Mouse (Mus musculus) myocyte (in vitro differentiated cells): Measurements from ENCODE around the gene Actn2. TPM values are rescaled to one million over a fixed set of nuclear protein-coding genes. Genes with fewer than 3 reads are reported as not detected.

Experiments used
- H3K27me3 ChIP-seq: one replicate; pipeline ENCODE4 v1.6.1; 2011; ENCODE audit not compliant: control insufficient read depth, insufficient read depth, insufficient read length
- H3K36me3 ChIP-seq: one replicate; pipeline ENCODE4 v1.6.1; 2011; ENCODE audit not compliant: control insufficient read depth, insufficient read depth
- H3K4me2 ChIP-seq: one replicate; pipeline ENCODE4 v1.6.1; 2011; ENCODE audit warnings: low read depth, control low read depth
- H3K4me3 ChIP-seq: one replicate; pipeline ENCODE4 v1.5.1; 2011; ENCODE audit warnings: mild to moderate bottlenecking, control low read depth, moderate library complexity
- H3K79me2 ChIP-seq: one replicate; pipeline ENCODE4 v1.6.1; 2011; ENCODE audit not compliant: control insufficient read depth, insufficient read depth
- H3ac ChIP-seq: one replicate; pipeline ENCODE4 v1.6.1; 2011; ENCODE audit not compliant: control insufficient read depth, insufficient read length
- CEBPB ChIP-seq: IDR thresholded peaks from 2 replicates; pipeline ENCODE4 v1.6.1; 2011; ENCODE audit warnings: mild to moderate bottlenecking, moderate library complexity; ENCODE audit not compliant: poor library complexity, insufficient read depth, severe bottlenecking
- E2F4 ChIP-seq: IDR thresholded peaks from one replicate; pipeline ENCODE4 v1.6.1; 2011; ENCODE audit warnings: mild to moderate bottlenecking, control low read depth, moderate library complexity; ENCODE audit not compliant: insufficient read depth
- MAX ChIP-seq: IDR thresholded peaks from one replicate; pipeline ENCODE4 v1.6.1; 2011; ENCODE audit warnings: low read depth, mild to moderate bottlenecking, control low read depth
- MYOD1 ChIP-seq, 3 experiments: IDR thresholded peaks; one replicate each; pipeline ENCODE4 v1.6.1; 2011; ENCODE audit warnings: control low read depth in 2 of 3, low read depth in 2 of 3, mild to moderate bottlenecking in 2 of 3, moderate library complexity in 1 of 3; ENCODE audit not compliant: insufficient read length in 2 of 3, control insufficient read depth in 1 of 3
- MYOG ChIP-seq, 3 experiments: IDR thresholded peaks; one replicate each; pipeline ENCODE4 v1.6.1; 2011; ENCODE audit warnings: control low read depth in 2 of 3, low read depth in 2 of 3, mild to moderate bottlenecking in 2 of 3; ENCODE audit not compliant: insufficient read length in 2 of 3, control insufficient read depth in 1 of 3, insufficient read depth in 1 of 3
- POLR2A ChIP-seq: IDR thresholded peaks from one replicate; pipeline ENCODE4 v1.6.1; 2011; ENCODE audit warnings: low read depth, mild to moderate bottlenecking, control low read depth, moderate library complexity; ENCODE audit not compliant: insufficient read length
- POLR2AphosphoS2 ChIP-seq: IDR thresholded peaks from one replicate; pipeline ENCODE4 v1.6.1; 2011; ENCODE audit warnings: low read depth, control low read depth; ENCODE audit not compliant: insufficient read length
- REST ChIP-seq: IDR thresholded peaks from one replicate; pipeline ENCODE4 v1.6.1; 2011; ENCODE audit warnings: mild to moderate bottlenecking, control low read depth, moderate library complexity; ENCODE audit not compliant: insufficient read depth, insufficient read length
- SRF ChIP-seq: IDR thresholded peaks from one replicate; pipeline ENCODE4 v1.6.1; 2011; ENCODE audit warnings: low read depth; ENCODE audit not compliant: control insufficient read depth, insufficient read length
- TCF12 ChIP-seq: IDR thresholded peaks from one replicate; pipeline ENCODE4 v1.6.1; 2011; ENCODE audit warnings: mild to moderate bottlenecking, control low read depth; ENCODE audit not compliant: poor library complexity, insufficient read depth, severe bottlenecking
- TCF3 ChIP-seq: IDR thresholded peaks from one replicate; pipeline ENCODE4 v1.6.1; 2011; ENCODE audit warnings: low read depth, control low read depth; ENCODE audit not compliant: insufficient read length
- USF1 ChIP-seq: IDR thresholded peaks from one replicate; pipeline ENCODE4 v1.6.1; 2011; ENCODE audit warnings: low read depth, mild to moderate bottlenecking, control low read depth, moderate library complexity
- polyA plus RNA-seq: library from polyadenylated mRNA; unstranded; fragments of >200 nt; fragmentation: generic; extraction: Trizol; gene quantifications from one replicate; pipeline ENCODE4 v1.2.1, GENCODE M21; 2012; ENCODE audit warnings: missing spikeins

The Actn2 gene
- polyA plus RNA-seq, 1 experiment = 147 TPM

DNA sequence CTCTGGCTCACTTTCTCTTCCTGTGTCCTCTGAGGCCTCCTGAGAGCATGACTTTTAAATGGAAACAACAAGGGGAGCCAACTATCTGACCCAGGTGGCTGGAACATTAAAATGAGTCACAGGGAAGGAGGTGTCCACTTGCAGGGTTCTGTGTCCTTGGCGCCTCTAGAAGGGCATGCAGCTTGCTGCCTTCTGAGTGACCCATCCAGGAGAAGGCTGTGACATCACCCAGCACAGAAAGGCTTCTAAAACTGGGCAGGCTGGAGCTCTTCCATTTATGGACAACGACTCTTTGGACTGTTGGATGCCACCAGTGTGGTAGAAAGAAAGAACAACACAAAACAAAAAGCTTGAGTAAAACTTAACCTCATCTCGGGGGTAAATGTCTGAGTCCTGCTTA, 56.7 kb downstream of the Actn2 start:
- no peak overlapping the region for H3ac ChIP-seq
- no peak overlapping the region for H3K4me3 ChIP-seq
- TF ChIP-seq MYOG (IDR thresholded peaks at IDR 0.05; ENCODE audit: control insufficient read depth in 1 of 3, insufficient read depth in 1 of 3, insufficient read length in 2 of 3, low read depth in 2 of 3) (no peak), POLR2A (no peak), E2F4 (no peak)
- no peaks in the 10 kb centered on the region for H3K27me3 ChIP-seq
- no peak overlapping the region for H3K4me2 ChIP-seq
- no peaks in the 10 kb centered on the region for H3K36me3 ChIP-seq
- H3K79me2 ChIP-seq = no peaks in the 10 kb centered on the region

DNA sequence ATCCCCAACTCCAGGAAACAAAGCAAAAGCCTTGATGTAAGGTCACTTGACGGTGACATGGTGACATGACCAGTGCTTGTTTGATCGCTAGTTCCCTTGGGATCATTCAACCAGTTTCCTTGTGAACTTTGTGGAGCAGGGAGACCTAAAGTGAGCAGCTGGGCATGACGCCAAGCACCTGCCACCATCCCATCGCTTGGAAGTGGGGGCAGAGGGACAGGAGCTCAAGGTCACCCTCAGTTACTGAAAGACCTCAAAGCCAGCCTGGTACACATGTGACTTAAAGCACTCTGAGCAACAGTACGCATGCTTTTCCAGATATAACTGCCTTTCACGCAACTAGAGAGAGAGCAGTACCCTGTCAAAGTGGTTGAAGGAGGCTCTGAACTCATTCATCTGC, 65.8 kb downstream of the Actn2 start:
- H3ac ChIP-seq = no peak overlapping the region
- H3K27me3 ChIP-seq = peaks cover 5% of the 10 kb centered on the region
- H3K4me2 ChIP-seq = no peak overlapping the region
- no peaks in the 10 kb centered on the region for H3K36me3 ChIP-seq
- TF ChIP-seq USF1 (no peak), MYOG (IDR thresholded peaks at IDR 0.05; ENCODE audit: control insufficient read depth in 1 of 3, insufficient read depth in 1 of 3, insufficient read length in 2 of 3, low read depth in 2 of 3) (no peak), REST (no peak), MYOD1 (IDR thresholded peaks at IDR 0.05; ENCODE audit: control insufficient read depth in 1 of 3, insufficient read length in 2 of 3, low read depth in 2 of 3) (peak in 1 of 3 experiments; percentile 22), TCF3 (no peak), TCF12 (no peak), POLR2A (no peak), POLR2AphosphoS2 (no peak), MAX (no peak)
- H3K79me2 ChIP-seq = no peaks in the 10 kb centered on the region
- no peak overlapping the region for H3K4me3 ChIP-seq

DNA sequence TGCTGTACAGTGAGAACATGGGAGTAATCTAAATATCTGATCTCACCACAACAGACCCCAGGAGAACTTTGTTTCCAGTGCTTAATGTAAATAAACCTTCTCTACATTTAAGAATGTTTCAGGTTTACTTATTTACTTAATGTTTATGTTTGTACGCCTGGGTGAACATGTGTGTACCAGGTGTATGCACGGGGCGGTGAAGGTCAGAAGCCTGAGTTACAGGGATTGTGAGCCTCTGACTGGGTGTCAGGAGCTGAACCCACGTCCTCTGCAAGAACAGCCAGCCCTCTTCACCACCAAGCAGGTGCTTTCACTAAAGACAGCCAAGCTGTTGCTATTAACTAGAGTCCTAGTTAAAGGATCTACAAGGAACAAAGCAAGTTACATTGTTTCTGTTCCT, 66.3 kb downstream of the Actn2 start:
- no peak overlapping the region for H3K4me2 ChIP-seq
- peaks cover 5% of the 10 kb centered on the region for H3K27me3 ChIP-seq
- H3K79me2 ChIP-seq = no peaks in the 10 kb centered on the region
- TF ChIP-seq POLR2A = no peak
- no peak for TF ChIP-seq E2F4
- TF ChIP-seq USF1 = no peak
- no peak for TF ChIP-seq TCF12
- TF ChIP-seq MYOG (IDR thresholded peaks at IDR 0.05; ENCODE audit: control insufficient read depth in 1 of 3, insufficient read depth in 1 of 3, insufficient read length in 2 of 3, low read depth in 2 of 3) = no peak
- no peak for TF ChIP-seq CEBPB
- TF ChIP-seq POLR2AphosphoS2 = no peak
- no peak for TF ChIP-seq MYOD1 (IDR thresholded peaks at IDR 0.05; ENCODE audit: control insufficient read depth in 1 of 3, insufficient read length in 2 of 3, low read depth in 2 of 3)
- TF ChIP-seq SRF = no peak
- TF ChIP-seq REST = no peak
- no peak for TF ChIP-seq MAX
- no peak for TF ChIP-seq TCF3
- no peak overlapping the region for H3ac ChIP-seq
- H3K36me3 ChIP-seq = no peaks in the 10 kb centered on the region
- no peak overlapping the region for H3K4me3 ChIP-seq

DNA sequence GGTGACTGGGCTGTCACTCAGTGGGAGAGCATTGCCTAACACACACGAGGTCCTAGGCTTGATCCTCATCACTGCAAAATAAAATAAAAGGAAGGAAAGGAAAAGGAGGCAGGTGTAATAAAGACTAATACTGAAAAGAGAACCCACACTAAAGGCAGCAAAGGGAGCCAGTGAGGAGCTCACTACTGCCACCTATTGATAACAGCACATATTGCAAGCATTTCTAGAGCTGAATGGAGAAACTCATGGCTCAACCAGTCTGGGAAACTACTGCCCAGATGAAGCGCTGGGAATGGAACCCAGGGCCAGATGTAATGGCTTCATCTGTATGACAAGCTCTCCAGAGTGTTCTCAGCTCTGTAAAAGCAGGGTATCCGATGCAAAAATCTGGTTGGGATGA, 67.6 kb downstream of the Actn2 start:
- no peaks in the 10 kb centered on the region for H3K36me3 ChIP-seq
- no peaks in the 10 kb centered on the region for H3K79me2 ChIP-seq
- no peak overlapping the region for H3K4me2 ChIP-seq
- no peak overlapping the region for H3ac ChIP-seq
- H3K27me3 ChIP-seq = peaks cover 5% of the 10 kb centered on the region
- H3K4me3 ChIP-seq = no peak overlapping the region
- TF ChIP-seq CEBPB (no peak), POLR2AphosphoS2 (no peak), USF1 (no peak), SRF (no peak), MYOG (IDR thresholded peaks at IDR 0.05; ENCODE audit: control insufficient read depth in 1 of 3, insufficient read depth in 1 of 3, insufficient read length in 2 of 3, low read depth in 2 of 3) (no peak), MAX (no peak), TCF12 (no peak), E2F4 (no peak)

DNA sequence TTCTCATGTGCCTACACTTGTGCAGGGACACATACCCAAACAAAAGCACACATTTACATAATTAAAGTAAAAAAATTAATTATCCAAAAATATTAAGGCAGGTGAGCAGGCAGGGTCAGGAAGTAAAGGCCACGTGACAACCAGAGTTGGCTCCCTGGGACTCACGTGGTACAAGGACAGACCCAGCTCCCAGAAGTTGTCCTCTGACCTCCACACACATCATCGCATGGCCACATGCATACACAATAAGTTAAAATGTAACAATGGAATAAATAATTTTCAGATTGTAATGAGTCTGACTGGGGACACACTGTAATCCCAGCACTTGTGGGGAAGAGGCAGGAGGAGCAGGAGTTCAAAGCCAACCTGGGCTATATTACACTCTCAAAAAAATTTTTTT, 72.6 kb downstream of the Actn2 start:
- H3K4me3 ChIP-seq = no peak overlapping the region
- H3K36me3 ChIP-seq = no peaks in the 10 kb centered on the region
- no peak overlapping the region for H3K4me2 ChIP-seq
- no peak for TF ChIP-seq POLR2AphosphoS2
- TF ChIP-seq MYOG (IDR thresholded peaks at IDR 0.05; ENCODE audit: control insufficient read depth in 1 of 3, insufficient read depth in 1 of 3, insufficient read length in 2 of 3, low read depth in 2 of 3) = no peak
- no peak for TF ChIP-seq REST
- no peak for TF ChIP-seq MYOD1 (IDR thresholded peaks at IDR 0.05; ENCODE audit: control insufficient read depth in 1 of 3, insufficient read length in 2 of 3, low read depth in 2 of 3)
- no peak for TF ChIP-seq USF1
- TF ChIP-seq MAX = no peak
- no peak for TF ChIP-seq CEBPB
- TF ChIP-seq SRF = no peak
- no peak for TF ChIP-seq TCF12
- no peak for TF ChIP-seq E2F4
- TF ChIP-seq POLR2A = no peak
- no peak for TF ChIP-seq TCF3
- no peak overlapping the region for H3ac ChIP-seq
- H3K27me3 ChIP-seq = no peaks in the 10 kb centered on the region
- no peaks in the 10 kb centered on the region for H3K79me2 ChIP-seq
